Mouse (Mus musculus): Measurements from ENCODE around the gene Foxp1.
A peak's percentile ranks its signal among the peaks of the same experiment; 100 is the strongest.

The Foxp1 gene

GRCm38 (mm10) chr6:99260941-99261736, 261.4 kb downstream of the Foxp1 start:
- no peak for DNase-seq (ENCODE audit: low spot score in 2 of 2)

GRCm38 (mm10) chr6:99258346-99258745, 264.2 kb downstream of the Foxp1 start:
- no peak for DNase-seq (ENCODE audit: low spot score in 2 of 2)

DNA sequence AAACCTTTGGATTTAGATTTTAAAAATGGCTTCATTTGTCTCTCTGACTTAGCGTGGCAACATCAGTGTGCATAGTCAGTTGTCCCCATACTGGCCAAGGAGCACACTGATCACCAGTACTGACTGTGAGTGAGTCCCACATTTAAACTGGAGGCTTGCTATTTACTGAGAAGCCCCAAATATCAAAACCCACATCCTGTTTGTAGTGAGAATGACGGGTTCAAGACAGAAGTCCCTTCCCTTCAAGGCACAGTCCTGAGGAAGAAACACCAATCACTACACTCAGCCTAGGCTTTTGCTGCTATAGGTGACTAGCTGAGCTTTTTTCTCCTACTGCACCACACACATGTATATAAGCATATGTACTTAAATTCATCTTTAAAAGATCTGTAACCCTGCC, 264.8 kb downstream of the Foxp1 start:
- DNase-seq (ENCODE audit: low spot score in 2 of 2), result no peak

GRCm38 (mm10) chr6:99253331-99253730, 269.2 kb downstream of the Foxp1 start:
- DNase-seq (ENCODE audit: low spot score in 2 of 2), result no peak

DNA sequence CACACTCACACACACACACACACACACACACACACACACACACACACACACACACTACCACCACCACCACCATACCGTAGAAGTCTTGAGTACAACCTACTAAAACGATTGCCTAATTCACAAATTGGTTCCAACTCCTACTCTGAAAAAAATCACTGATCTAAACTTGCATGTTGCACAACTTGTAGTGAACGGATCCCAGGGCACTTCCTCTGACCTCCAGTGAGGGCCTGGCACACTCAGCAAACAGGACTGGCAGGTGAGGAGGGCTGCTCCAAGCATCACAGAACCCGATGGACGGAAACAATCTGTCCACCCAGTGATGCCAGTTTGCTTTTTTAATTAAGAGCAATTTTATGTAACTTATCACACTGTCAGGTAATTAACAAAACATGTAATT, 269.7 kb downstream of the Foxp1 start:
- no peak for DNase-seq (ENCODE audit: low spot score in 2 of 2)

- no peak for DNase-seq (ENCODE audit: low spot score in 2 of 2)
Observed at GRCm38 (mm10) chr6:99251924-99252323, 270.6 kb downstream of the Foxp1 start.

DNA sequence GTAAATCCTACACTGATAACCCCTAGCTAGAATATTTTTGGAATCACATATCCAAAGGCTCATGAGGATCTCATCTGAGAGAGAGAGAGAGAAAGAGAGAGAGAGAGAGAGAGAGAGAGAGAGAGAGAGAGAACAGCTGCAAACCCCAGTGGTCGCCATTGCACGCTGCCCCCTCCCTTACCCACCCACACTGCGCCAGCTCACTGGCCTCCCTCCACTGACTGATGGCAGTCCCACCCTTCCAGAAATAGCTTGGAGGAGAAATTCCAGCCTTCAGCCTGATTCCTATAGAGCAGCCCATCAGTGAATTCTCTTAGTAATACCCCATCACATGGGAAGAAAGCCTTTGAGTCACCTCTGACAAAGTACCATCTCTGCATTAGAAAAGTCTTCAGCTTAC, 271.3 kb downstream of the Foxp1 start:
- no peak for DNase-seq (ENCODE audit: low spot score in 2 of 2)

DNA sequence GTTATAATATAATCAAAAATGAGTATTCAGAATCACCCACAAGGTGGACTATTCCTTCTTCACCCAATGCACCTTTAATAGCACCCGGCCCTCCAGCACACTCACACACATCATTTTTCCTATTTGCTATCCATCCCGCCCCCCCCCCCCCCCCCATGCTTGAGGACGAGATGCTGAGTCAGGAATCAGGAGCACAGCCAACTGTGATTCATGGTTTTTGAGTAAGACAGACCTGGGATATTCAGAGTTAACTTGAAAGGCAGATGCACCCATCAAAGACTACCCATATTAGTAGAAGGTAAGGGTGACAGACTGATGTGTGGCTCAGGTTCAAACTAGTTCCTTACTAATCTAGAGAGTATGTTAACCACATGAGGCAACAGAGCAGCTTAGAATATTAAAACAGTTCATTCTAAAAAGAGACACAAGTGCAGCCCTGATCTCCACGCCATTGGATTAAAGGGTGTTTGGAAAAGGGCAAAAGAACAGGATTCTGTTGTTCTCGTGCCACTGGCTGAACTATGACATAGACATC, 273.0 kb downstream of the Foxp1 start:
- no peak for DNase-seq (ENCODE audit: low spot score in 2 of 2)

DNA sequence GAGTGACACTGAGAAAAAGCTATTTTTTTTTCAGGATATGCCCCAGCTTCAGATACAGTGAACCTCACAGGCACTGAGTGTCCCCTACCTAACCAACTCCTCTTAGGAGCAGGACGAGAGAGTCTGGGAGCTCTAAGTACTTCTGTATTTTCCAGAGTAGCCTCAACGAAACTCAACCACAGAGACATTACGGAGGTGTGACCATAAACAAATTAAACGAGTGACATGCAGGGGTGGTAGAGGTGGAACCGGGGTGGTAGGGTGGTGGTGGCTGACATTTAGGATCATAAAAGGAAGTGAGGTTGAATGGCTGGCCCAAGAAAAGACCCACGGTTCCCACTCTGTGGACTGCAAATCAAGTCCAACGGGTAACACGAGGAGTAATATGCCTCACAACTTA, 274.1 kb downstream of the Foxp1 start:
- no peak for DNase-seq (ENCODE audit: low spot score in 2 of 2)

DNA sequence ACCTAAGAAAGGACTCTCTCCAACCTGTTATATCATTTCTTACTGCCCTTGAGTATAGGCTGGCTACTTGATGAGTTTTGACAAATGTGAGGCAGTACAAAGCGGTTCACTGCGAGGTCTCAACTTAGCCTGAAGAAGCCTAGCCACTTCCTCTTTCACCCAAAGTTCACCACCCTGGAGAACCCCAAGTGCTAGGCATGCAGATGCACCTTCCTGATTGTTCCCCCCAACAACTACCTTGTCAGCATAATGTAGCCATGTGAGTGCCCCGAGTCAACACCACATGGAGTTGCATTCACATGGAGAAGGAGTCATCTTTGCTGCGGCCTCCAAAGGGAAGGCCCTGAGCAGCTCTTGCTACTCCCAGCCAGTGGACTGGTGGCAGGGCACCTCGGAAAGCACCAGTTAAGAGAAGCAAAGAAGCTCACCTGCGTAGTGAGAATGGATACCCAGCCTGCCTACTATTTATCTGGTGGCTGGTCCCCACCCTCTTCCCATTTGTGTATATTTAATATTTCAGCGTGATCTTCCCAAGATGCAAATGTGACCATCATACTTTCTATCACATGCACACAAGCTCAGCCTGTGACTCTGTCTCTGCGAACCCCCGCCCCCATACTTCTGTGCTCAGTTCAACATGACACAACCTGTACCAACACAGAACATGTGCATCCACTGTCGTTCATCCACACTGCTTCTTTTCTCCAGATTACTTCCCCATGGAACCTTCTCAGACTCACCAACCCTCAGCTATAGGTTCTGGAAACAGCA, 280.7 kb downstream of the Foxp1 start:
- peak; percentile 21 to 64 for DNase-seq (ENCODE audit: low spot score in 2 of 2)

- DNase-seq (ENCODE audit: low spot score in 2 of 2), result no peak
Observed at GRCm38 (mm10) chr6:99240764-99241163, 281.8 kb downstream of the Foxp1 start.

GRCm38 (mm10) chr6:99235588-99235987, 286.9 kb downstream of the Foxp1 start:
- DNase-seq (ENCODE audit: low spot score in 2 of 2), result no peak

GRCm38 (mm10) chr6:99233411-99233810, 289.1 kb downstream of the Foxp1 start:
- DNase-seq (ENCODE audit: low spot score in 2 of 2), result no peak

DNA sequence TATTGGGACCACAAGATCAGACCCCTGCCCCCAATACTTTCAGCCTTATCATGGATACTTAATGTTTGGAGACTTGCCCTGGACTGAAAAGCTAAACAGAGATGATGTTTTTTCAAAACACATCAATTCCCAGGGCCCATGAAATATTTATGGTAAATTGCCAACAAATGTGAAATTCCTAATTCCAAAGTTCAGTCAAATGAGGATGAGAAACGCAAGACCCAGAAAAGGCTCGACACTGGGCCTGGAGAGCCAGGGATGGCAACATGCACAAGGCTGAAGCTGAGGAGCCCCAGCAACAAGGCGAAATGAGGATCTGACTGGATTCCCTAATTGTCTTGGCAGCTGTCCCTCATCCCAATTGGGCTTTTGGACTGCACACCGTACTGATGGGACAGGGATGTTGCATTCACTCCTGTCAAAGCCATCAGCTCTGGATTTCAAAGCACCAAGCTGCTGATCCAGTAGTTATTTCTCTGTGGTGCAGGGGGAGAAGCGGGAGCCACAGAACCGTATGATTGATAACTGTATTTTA, 294.1 kb downstream of the Foxp1 start:
- no peak for DNase-seq (ENCODE audit: low spot score in 2 of 2)

- no peak for DNase-seq (ENCODE audit: low spot score in 2 of 2)
Observed at GRCm38 (mm10) chr6:99221147-99221546, 301.4 kb downstream of the Foxp1 start.

GRCm38 (mm10) chr6:99220472-99220871, 302.0 kb downstream of the Foxp1 start:
- DNase-seq (ENCODE audit: low spot score in 2 of 2), result no peak

GRCm38 (mm10) chr6:99217846-99218245, 304.7 kb downstream of the Foxp1 start:
- no peak for DNase-seq (ENCODE audit: low spot score in 2 of 2)

GRCm38 (mm10) chr6:99217155-99217554, 305.4 kb downstream of the Foxp1 start:
- no peak for DNase-seq (ENCODE audit: low spot score in 2 of 2)

- no peak for DNase-seq (ENCODE audit: low spot score in 2 of 2)
Observed at GRCm38 (mm10) chr6:99212461-99212860, 310.1 kb downstream of the Foxp1 start.

GRCm38 (mm10) chr6:99211663-99212333, 310.7 kb downstream of the Foxp1 start:
- no peak for DNase-seq (ENCODE audit: low spot score in 2 of 2)

- DNase-seq (ENCODE audit: low spot score in 2 of 2), result no peak
Observed at GRCm38 (mm10) chr6:99210161-99210560, 312.4 kb downstream of the Foxp1 start.
